Mouse (Mus musculus): ENCODE measurements around the gene Casc3. TPM values are rescaled to one million over a fixed set of nuclear protein-coding genes. Genes with fewer than 3 reads are reported as not detected.
A peak's percentile ranks its signal among the peaks of the same experiment; 100 is the strongest.

The Casc3 gene
- total RNA-seq, 2 experiments from 2014 or later: 17.4 to 21.9 TPM

DNA sequence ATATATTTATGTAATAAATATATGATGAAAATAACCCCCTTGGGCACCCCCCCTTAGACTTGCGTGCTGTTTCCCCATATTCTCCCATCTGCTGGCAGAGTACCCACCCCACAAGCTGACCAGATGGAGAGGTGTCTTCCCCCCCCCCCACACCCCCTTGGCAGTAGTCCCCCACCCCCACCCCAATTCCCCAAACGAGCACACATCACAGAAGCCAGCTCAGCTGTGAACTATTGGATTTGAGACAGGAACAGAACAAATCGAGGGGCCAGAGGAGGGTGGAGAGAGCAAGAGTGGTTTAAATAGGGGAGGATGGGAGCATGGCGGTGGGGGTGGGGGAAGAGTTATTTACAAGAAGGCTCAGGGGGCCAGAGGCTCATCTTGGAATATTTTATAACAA, 37.0 kb upstream of the Casc3 start:
- peak; percentile 37 for DNase-seq
- H3K27ac ChIP-seq: peak overlapping the region; percentile 100
- no peak for TF ChIP-seq CTCF (IDR thresholded peaks at IDR 0.05)
- intact Hi-C loops (cut with DNase I): loop anchor here (2.0 kb wide), 1 partner anchor 19 kb away; no protein-coding TSS in a partner anchor
- peak overlapping the region; percentile 87 for H3K4me3 ChIP-seq

DNA sequence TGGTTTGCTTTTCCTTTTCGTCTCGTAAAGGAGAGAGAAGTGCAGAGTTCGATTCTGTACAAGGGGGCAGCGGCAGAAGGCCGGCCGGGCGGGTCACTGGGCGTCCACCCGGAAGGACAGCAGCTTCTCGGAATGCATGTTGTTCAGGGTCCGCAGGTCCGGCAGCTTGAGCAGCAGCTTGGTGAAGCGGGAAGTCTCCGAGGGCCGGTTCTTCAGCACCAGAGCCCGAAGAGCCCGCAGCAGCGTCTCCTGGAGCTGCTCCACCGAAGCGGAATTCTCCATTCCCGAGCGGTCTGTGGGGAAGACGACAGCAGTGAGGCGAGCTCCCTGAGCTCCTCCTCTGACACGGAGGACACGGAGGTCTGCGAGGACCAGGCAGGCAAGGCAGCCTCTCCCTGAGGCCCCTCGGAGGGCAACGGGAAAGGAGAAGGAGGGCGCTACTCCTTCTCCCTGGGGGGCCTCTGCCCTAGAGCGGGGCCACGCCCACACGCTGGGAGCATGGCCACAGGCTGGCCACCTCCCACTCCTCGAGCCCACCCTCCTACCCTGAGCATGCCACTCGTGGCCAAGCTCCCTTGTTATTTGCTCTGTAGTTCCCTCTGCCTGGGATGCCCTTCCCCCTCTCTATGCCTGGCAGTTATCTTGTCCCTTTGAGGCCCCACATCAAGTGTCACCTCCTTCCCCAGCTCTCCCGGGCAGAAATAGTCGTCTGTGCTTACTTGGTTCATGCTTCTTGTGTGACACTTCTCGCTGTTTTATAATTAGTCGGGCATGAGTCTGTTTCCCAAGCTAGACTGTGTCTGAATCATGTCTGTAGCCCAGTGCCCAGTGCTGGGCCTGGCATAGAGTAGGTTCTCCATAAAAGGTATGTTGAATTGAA, 36.3 kb upstream of the Casc3 start:
- peak; percentile 73 for DNase-seq
- no peak for TF ChIP-seq CTCF (IDR thresholded peaks at IDR 0.05)
- intact Hi-C loops (cut with DNase I): loop anchor here (2.0 kb wide), 1 partner anchor 20 kb away; no protein-coding TSS in a partner anchor
- peak overlapping the region; percentile 100 for H3K27ac ChIP-seq
- H3K4me3 ChIP-seq: peak overlapping the region; percentile 87

DNA sequence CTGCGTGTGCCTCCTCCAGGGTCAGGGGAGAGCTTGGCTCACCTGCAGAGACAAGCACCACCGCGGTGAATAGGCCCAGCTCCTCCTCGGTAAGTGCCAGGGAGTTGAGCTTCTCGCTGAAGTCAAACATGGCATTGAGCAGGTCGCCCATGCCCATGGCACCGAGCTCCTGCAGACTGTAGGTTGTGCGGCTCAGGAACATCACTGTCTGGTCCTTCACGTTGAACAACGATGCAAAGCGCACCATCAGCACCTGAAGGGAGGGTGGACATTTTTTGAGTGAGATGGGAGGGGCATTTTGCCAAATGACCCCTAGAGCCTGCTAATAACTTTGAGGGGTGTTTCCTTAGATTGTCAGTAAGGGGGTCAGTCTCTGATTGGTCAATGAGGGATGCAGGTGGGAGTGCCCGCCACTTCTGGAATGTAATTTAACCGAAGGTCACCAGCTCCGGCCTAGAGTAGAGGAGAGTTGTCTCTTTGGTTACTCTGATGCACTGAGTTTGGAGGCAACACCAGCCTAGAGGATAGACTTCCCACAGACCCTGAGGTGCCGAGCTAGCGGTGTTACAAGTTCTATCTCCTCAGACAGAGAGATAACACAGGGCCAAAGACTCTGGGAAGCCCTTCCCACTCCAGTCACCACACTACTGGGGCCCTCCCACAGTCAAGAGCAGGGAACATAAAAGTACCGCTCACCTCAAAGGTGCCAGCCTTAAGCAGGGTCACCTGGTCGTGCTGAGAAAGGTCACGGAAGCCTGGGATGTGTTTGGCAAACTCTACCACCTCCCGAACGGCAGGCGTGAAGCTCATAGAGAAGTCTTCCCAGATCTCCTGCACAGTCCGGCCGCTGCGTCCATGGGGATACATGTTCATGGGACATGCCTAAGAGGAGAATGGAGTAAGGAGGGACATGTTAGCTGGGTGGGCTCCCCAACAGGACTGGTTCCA, 35.4 kb upstream of the Casc3 start:
- intact Hi-C loops (cut with DNase I): loop anchor here (2.0 kb wide), 1 partner anchor 20 kb away; no protein-coding TSS in a partner anchor
- TF ChIP-seq CTCF (IDR thresholded peaks at IDR 0.05): no peak
- H3K4me3 ChIP-seq: peak overlapping the region; percentile 87

DNA sequence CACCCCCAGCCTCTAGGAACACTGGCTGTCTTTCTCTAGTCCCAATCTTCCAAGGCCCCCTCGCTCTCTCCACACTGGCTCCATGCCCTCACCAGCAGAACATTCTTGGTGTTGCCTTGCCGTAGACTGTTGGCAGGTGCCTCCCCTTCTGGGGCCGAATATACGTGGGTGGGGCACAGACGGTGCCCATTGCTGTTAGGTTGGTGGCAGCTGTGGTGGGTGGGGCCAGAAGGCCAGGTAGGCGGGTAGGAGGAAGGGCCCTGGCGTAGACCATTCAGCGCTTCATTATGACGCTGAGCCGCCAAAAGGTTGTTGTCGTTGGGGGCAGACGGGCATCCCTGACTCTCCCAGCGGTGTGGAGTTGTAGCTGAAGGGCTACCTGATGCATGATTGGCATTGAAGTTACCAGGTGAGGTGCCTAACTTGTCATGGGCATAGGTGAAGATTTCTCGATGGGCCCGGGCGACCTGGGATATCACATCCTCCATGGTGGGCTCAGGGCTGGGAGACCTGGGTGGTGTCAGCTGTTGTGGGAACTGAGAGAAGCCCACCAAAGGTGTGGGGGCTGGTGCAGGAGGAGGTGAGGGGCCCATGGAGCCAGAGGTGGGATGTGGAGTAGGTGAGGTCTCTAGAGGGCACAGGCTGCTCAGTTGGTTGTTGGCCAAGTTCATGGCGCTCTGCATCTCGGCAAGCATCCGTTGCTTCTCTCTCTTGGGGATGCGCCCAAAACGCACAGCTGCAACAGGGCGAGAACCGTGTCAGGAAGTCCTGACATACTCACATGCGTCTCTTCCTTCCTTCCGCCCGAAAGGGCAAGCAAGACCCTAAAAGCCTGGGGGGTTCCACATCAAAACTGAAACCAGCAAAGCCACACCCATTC, 34.4 kb upstream of the Casc3 start:
- H3K4me3 ChIP-seq: peak overlapping the region; percentile 87
- peak; percentile 64 for DNase-seq
- peak overlapping the region; percentile 100 for H3K27ac ChIP-seq
- intact Hi-C loops (cut with DNase I): loop anchor here (5.0 kb wide), 1 partner anchor 393 kb away; no protein-coding TSS in a partner anchor
- TF ChIP-seq CTCF (IDR thresholded peaks at IDR 0.05): no peak

More for the DNA sequence above, 35.4 kb upstream of the Casc3 start:
- peak; percentile 46 for DNase-seq
- H3K27ac ChIP-seq: peak overlapping the region; percentile 100

DNA sequence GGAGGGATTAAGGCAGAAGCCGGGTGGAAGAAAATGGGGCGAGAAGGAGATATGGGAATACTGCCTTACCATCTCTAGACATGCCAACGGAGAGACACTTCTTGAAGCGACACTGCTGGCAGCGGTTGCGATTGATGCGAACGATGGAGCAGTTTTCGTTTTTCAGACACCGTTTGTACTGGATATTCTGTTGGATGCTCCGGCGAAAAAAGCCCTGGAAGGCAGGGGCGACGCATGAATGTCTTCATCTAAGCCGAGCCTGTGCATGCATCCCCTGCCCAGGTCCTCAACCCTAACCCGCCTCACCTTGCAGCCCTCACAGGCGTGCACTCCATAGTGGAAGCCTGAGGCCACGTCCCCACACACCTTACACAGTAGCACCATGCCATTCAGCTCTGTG, 33.6 kb upstream of the Casc3 start:
- DNase-seq: peak; percentile 27
- intact Hi-C loops (cut with DNase I): loop anchor here (5.0 kb wide), 1 partner anchor 394 kb away; no protein-coding TSS in a partner anchor
- Histone ChIP-seq H3K4me3 (peak overlapping the region; percentile 87), H3K27ac (peak overlapping the region; percentile 100)
- TF ChIP-seq CTCF (IDR thresholded peaks at IDR 0.05): no peak

DNA sequence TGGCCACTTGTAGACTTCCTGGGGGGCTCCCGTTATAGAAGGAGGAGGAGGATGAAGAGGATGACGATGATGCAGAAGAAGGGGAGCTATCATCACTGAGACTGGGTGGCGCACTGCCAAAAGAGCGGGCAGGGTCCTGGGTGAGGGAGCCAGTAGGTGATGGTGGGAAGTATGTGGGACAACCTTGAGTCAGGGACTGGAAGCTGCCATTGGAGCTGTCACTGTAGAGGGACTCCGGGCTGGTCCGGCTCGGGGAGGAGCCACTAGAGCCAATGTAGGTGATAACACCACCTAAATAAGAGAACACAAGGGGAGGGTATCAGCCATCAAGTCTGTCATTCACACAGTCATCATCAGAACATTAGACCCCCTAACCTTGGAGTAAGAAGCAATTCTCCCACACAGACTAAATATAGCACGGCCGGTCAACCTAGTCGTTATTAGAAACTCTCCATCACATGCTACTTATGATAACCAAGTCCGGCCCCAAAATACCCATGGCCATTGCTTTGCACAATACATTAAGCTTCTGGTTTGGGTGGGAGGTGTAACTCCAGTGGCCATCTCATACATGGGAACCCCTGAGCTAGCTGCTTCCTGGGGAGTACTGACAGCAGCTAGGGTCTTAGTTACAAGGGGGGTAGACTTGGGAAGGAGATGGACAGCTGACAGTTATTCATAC, 32.7 kb upstream of the Casc3 start:
- TF ChIP-seq CTCF (IDR thresholded peaks at IDR 0.05): no peak
- peak overlapping the region; percentile 100 for H3K27ac ChIP-seq
- DNase-seq: peak; percentile 65
- intact Hi-C loops (cut with DNase I): loop anchor here (2.0 to 5.0 kb wide), 2 partner anchors 15 to 395 kb away; no protein-coding TSS in a partner anchor
- H3K4me3 ChIP-seq: peak overlapping the region; percentile 87

DNA sequence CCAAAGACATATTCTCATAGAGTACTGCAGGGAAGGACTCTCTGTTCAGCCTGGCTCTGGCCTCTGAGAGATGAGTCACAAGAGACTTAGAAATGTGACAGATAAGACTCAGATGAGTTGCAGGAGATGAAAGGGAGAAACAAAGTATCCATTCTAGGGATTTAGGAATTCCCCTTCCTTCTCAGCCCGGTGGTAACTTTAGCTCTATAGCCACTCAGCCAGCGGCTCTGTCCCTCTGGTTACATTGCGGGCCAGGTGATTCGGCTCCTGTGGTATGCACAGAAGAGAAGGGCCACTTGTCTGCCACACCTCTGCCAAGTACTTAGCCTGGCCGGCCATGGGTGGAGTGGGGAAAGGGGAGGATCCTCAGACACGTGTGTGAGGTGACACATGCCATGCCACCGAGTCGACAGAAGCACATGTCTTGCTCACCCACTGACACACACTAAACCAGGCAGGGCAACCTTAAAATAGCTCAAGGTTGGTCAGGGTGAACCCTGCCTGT, 32.0 kb upstream of the Casc3 start:
- no peak for TF ChIP-seq CTCF (IDR thresholded peaks at IDR 0.05)
- Histone ChIP-seq H3K27ac (peak overlapping the region; percentile 100), H3K4me3 (peak overlapping the region; percentile 87)
- intact Hi-C loops (cut with DNase I): loop anchor here (1.0 to 5.0 kb wide), 3 partner anchors 14 to 395 kb away; no protein-coding TSS in a partner anchor
- DNase-seq: peak; percentile 92

DNA sequence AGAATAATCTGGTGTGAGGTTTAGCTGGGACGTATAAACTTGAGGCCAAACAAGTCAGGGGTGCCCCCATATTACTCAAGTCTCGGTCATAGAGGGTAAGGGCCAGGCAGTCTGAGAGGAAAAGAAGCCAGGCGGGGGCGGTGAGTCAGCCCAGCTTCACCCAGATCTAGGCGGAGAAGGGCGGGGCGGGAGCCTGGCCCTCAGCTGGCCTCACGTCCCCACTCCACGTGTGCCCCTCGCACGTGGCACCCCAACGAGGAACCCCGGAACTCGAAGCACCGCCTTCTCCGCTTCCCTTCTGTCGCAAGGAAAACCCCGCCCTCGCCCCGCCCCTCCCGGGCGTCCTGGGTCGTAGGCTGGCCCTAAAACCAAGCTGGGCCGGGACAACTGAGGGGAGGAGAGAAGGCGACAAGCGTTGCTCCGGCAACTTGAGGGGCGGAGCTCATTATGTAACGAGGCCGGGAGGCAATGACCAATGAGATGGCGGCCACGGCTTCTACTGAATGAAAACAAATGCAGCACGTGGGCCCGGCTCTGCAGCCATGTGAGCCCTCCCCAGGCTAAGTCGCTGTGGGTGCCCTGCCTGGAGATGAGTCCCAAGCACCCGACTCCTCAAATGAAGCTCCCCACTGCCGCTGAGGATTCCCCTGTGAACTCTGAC, 30.9 kb upstream of the Casc3 start:
- intact Hi-C loops (cut with DNase I): loop anchor here (1.0 to 5.0 kb wide), 3 partner anchors 13 to 396 kb away; no protein-coding TSS in a partner anchor
- DNase-seq: peak; percentile 100
- Histone ChIP-seq H3K4me3 (peak overlapping the region; percentile 87), H3K27ac (peak overlapping the region; percentile 100)
- TF ChIP-seq CTCF (IDR thresholded peaks at IDR 0.05): peak; percentile 22; the same call in 1 of the 2 replicates

DNA sequence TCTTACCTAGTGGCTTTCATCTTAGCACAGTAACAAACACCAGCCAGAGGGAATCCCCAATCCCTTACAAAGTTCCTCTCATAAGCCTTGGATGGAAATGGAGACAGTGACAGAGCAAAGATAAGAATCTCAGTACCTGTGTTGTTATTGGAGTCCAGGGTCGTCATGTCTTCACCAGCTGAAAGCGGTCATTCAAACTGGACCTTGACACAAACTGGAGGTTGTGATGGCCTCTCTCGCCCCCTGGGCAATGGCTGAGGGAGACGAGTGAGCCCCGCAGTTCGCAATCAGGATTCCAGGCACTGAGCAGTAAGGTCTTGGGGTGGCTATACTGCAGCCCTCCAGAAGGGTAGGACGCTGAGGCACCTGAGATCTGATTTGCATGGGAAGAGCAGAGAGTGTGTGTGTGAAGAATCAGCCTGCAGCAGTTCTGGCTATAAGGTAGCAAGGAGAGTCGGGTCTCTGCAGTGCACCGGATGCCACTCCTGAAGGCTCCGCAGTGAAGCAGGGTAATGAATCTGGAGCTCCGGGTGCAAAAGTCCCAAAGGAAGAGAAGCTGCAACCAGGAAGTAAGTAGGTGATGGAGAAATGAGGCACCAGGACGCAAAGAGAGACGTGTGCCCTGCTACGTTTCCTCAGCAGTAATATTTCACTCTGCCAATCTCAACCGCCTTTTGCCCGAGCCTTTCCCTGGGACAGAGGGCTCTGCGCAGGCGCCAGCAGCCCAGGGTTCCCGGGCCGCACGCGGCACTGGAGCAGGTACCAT, 29.9 kb upstream of the Casc3 start, which contains the start of gene Nr1d1:
Nr1d1 (minus strand) TSS at position 752 of the 766 bp plus-strand sequence.
- intact Hi-C loops (cut with DNase I): loop anchor here (1.0 to 5.0 kb wide), 2 partner anchors 9 to 397 kb away; no protein-coding TSS in a partner anchor
- peak within 1 kb of the TSS; percentile 100 for H3K27ac ChIP-seq
- peak within 1 kb of the TSS; percentile 87 for H3K4me3 ChIP-seq
- TF ChIP-seq CTCF (IDR thresholded peaks at IDR 0.05): no peak
- DNase-seq: no peak

Measured in gastrocnemius, adult 2 months (tissue).